Mouse (Mus musculus): ENCODE measurements around the gene Aldob.
A peak's percentile ranks its signal among the peaks of the same experiment; 100 is the strongest.
"Not testable (repeated sequence)": the region's sequence is repeated elsewhere in the genome, so short reads cannot be mapped to it uniquely, and the experiment has no call there.

Gene Aldob

GRCm38 (mm10) chr4:49535036-49535435 is 14.3 kb downstream of the Aldob start:
- no peak for DNase-seq

DNA sequence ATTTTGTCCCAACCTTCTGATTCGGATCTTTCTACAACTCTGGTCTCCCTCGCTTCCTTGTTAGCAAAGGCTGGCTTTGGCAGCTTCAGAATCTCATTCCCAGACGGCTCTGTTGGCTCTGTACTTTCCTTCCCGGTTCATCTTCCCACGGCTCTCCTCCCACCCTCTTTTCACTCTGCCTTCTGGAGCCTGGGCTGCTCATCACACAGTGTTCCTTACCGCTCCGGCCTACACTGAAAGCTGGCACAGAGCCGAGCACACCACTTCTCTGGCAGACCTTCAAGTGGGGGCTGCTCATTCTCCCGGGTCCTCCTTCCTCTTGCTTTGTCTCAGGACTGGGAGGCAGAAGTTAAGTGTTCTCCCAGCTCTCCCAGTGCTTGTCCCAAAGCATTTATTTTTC is 26.8 kb downstream of the Aldob start:
- no peak for DNase-seq

DNA sequence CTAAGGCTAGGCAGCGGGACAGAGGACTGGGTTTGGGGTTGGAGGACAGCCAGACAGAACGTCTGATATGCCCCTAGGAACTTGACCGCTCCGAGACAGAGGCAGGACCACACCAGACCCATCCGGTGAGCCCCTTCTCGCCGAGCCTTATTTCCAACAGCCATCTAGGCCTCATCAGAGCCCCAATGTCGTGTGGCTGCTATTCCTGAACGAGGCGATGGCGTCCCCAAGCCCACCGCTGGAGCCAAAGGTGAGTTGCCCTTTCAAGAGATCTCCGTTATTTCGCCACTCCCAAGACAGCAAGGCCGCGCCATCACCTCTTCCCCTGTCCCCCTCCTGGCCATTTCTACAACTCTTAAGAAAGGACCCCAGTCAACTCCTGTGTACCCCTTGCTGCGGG is 28.0 kb downstream of the Aldob start:
- DNase-seq, result no peak

DNA sequence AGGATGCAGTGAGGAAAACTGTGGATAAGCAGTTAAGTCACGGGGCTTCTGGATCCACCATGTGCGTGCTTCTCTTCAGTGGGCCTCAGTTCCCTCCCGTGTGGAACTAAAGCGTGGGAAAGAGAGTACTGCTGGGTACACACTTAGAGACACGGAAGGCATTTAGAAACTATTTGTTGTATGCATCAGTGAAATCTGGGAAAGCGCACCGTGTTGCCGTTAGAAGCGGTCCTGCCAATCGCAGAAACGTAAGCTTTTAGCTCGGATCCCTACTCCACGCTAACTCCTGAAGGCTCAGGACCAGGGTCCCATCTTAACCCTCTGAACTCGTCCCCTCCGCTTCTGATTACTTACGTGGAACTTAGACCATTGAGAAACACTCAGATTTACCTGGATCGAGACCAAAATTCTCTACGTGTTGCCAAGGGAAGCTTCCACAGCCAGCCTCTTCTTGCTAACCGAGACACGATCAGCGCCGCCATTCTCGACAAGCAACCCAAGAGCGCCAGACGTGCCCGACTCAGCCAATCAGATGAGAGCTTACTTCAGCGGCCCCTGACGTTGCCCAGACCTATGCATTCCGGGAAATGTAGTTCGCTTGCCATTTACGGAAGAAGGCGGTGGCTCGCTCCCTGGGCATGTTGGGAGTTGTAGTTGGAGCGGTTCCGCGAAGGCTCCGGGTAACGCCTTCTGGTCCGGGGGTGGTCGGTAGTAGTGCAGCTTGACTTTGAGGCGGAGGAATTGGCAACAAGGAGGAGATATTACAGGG is 28.6 kb downstream of the Aldob start, which contains the start of the genes Mrpl50 and Zfp189:
Gene Mrpl50 (minus strand): TSS at position 522 of the 769 bp plus-strand sequence.
Gene Zfp189 (plus strand): TSS at position 605 of the 769 bp plus-strand sequence.
- peak; percentile 96 for DNase-seq

- DNase-seq, result no peak
Measured at GRCm38 (mm10) chr4:49519476-49519875, 29.9 kb downstream of the Aldob start.

DNA sequence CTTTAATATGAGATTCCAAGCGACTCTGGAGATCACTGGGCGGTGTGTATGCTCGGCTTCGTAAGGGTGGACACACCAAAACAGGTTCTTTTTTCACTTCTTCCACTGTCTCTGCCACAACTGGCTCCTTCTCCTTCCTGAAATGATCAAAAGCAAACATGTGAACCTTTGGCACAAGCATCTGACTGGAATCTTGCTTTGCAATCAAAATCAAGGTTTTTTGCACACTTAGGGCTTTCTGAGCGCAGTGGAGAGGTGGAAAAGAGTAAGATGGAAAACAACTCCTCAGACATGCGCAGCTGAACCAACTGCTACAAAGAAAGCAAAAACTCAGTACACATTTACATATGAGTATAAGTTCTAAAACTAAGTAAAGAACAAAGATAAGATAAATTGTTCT is 34.9 kb downstream of the Aldob start:
- no peak for DNase-seq

- no peak for DNase-seq
Measured at GRCm38 (mm10) chr4:49512636-49513035, 36.7 kb downstream of the Aldob start.

- DNase-seq, result not testable (repeated sequence)
Measured at GRCm38 (mm10) chr4:49510236-49510835, 39.0 kb downstream of the Aldob start.

DNA sequence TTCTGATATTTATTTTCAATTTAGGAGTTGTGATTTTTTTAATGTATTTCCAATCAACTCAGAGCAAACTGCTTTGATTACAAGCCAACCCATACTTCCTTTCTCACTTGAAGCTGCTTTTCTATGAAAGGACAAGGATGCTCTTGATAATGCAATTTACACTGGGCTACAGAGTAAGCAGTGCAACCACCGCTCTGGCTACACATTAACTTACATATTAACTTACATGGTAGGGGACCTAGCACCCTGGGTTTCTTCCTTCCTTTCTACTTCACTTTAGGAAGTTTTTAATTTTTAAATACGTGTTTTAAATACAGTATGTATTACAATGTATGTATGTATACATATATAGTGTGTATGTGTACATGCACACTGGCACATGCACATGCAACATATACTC is 40.2 kb downstream of the Aldob start:
- no peak for DNase-seq

GRCm38 (mm10) chr4:49506386-49506785 is 43.0 kb downstream of the Aldob start, which contains the start of gene Baat:
Baat (minus strand) TSS chr4:49506557.
- no peak for DNase-seq

DNA sequence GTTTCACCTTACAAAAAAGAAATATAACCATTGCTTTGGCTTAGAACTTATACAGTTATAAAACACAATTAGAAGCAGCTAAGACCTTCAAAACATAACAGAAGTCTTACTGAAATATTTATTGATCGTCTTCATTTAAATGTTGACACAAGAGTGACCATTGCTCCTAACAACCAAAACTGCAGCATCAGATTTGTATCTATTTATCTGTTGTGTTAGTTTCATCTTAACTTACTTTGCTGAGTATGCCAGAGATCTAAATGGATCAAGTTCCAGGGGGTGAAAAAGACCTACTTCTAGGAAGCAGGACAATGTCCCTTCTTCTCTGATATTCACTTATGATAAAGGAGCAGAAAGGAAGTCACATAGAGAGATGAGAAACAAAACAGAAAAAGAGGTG is 45.8 kb downstream of the Aldob start:
- no peak for DNase-seq
